Mouse (Mus musculus) kidney, embryonic 14.5 days (tissue): Measurements from ENCODE around the gene Ddx18. TPM values are rescaled to one million over a fixed set of nuclear protein-coding genes. Genes with fewer than 3 reads are reported as not detected.

Source experiments
- ATAC-seq: fragments of 200-750 bp; cut with Nextera tagmentation; 2 replicates; pipeline ENCODE4 v1.8.0; 2017; ENCODE audit warnings: moderate number of reproducible peaks, mild to moderate bottlenecking, moderate TSS enrichment, moderate library complexity; ENCODE audit not compliant: low FRiP score, low TSS enrichment
- H3K27ac ChIP-seq: fragments of 300-500 bp; sonication (generic); 2 replicates; pipeline ENCODE4 v1.5.1; 2014; ENCODE audit warnings: low read depth, mild to moderate bottlenecking, low read length, moderate library complexity, mixed read lengths
- H3K27me3 ChIP-seq: fragments of 300-500 bp; sonication (generic); 2 replicates; pipeline ENCODE4 v1.6.1; 2014; ENCODE audit warnings: mild to moderate bottlenecking, low read length; ENCODE audit not compliant: control insufficient read depth, insufficient read depth
- H3K36me3 ChIP-seq: fragments of 300-500 bp; sonication (generic); 2 replicates; pipeline ENCODE4 v1.6.1; 2014; ENCODE audit warnings: low read length, mixed read lengths; ENCODE audit not compliant: control insufficient read depth, insufficient read depth
- H3K4me1 ChIP-seq: fragments of 300-500 bp; sonication (generic); 2 replicates; pipeline ENCODE4 v1.6.1; 2014; ENCODE audit warnings: low read length, mixed read lengths; ENCODE audit not compliant: control insufficient read depth, insufficient read depth
- H3K4me2 ChIP-seq: fragments of 300-500 bp; sonication (generic); replicated peaks from 2 replicates; pipeline ENCODE4 v1.6.1; 2014; ENCODE audit warnings: low read depth, mild to moderate bottlenecking, low read length
- H3K4me3 ChIP-seq: fragments of 300-500 bp; sonication (generic); 2 replicates; pipeline ENCODE4 v1.5.1; 2014; ENCODE audit warnings: mild to moderate bottlenecking, low read length
- H3K9ac ChIP-seq: fragments of 300-500 bp; sonication (generic); 2 replicates; pipeline ENCODE4 v1.6.1; 2014; ENCODE audit warnings: low read depth, mild to moderate bottlenecking, low read length, moderate library complexity
- H3K9me3 ChIP-seq: fragments of 300-500 bp; sonication (generic); 2 replicates; pipeline ENCODE4 v1.6.1; 2016; ENCODE audit warnings: low read length; ENCODE audit not compliant: control insufficient read depth
- WGBS: fragments of 180-500 bp; shearing (Covaris S2); extraction: QIAGEN DNeasy Blood & Tissue Kit; methylation state at CpG from one replicate; pipeline ENCODE4 v1.1.7; 2014; 5-methylcytosine and 5-hydroxymethylcytosine counted together
- polyA plus RNA-seq: library from polyadenylated mRNA; unstranded; fragments of >200 nt; fragmentation: Nextera tagmentation; extraction: Ambion mirVana; gene quantifications from 2 replicates; pipeline ENCODE4 v1.2.1, GENCODE M21; 2014

Gene Ddx18
- polyA plus RNA-seq, 1 experiment from 2014 or later = 82.6 TPM

GRCm38 (mm10) chr1:121510420-121511140 lies 57.2 kb downstream of the Ddx18 start:
- Histone ChIP-seq H3K36me3 (no peaks in the 10 kb centered on the region), H3K9me3 (no peaks in the 10 kb centered on the region), H3K27me3 (no peaks in the 10 kb centered on the region), H3K4me2 (no peak overlapping the region), H3K27ac (no peak overlapping the region), H3K9ac (no peak overlapping the region), H3K4me3 (no peak overlapping the region), H3K4me1 (no peaks in the 10 kb centered on the region)
- 91% methylated on average over 19 of the region's 19 CpGs for WGBS
- no peak for ATAC-seq

GRCm38 (mm10) chr1:121508729-121509128 lies 59.1 kb downstream of the Ddx18 start:
- WGBS = 84% methylated on average over 2 of the region's 2 CpGs
- ATAC-seq = no peak
- no peaks in the 10 kb centered on the region for H3K9me3 ChIP-seq

More at GRCm38 (mm10) chr1:121508729-121509128, 59.1 kb downstream of the Ddx18 start:
- Histone ChIP-seq H3K4me3 (no peak overlapping the region), H3K36me3 (no peaks in the 10 kb centered on the region), H3K27ac (no peak overlapping the region), H3K9ac (no peak overlapping the region), H3K4me2 (no peak overlapping the region), H3K4me1 (no peaks in the 10 kb centered on the region), H3K27me3 (no peaks in the 10 kb centered on the region)

Other genes with a start within 250 kb of the Ddx18 start
- 20.5 and 23.3 TPM in 2 replicates for gene Insig2, start 235.4 kb downstream of the Ddx18 start, polyA plus RNA-seq
- gene Ccdc93, start 136.9 kb downstream of the Ddx18 start, polyA plus RNA-seq = 6.6 and 11.3 TPM in 2 replicates
- gene Htr5b, start 39.5 kb downstream of the Ddx18 start, polyA plus RNA-seq = 0.97 and 1.4 TPM in 2 replicates